Comparison of ENCODE assay signal across 7 mouse cellular contexts in the genomic region with DNA sequence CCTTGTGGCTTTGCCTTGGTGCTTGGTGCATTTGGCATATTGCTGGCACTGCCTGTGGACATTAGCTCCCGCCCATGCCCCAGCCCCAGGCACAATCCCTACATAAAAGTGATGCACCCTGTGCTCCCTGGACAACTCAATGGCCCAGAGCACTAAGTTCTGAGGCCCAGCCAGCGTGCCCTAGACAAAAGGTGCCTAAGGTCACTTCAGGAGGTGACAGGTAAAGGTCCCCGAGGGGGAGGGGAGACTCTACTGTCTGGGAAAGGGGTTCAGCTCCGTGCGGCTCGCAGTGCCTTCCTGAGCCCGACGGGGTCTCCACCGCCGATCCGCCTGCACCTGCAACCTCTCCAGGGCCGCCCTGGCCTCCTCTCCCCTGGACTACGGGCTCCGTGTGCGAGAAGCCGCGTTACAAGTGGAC.
DNase-seq lines count a peak whose midpoint lies in the region; ATAC-seq and TF ChIP-seq lines count a peak whose summit lies in the region.
"Not testable (repeated sequence)": the region's sequence is repeated elsewhere in the genome, so short reads cannot be mapped to it uniquely, and the experiment has no call there.

No protein-coding gene starts in this region.

- 47% methylated on average over 17 of the region's 17 CpGs for WGBS in forebrain, embryonic 13.5 days
- WGBS in heart, embryonic 14.5 days, result 29% methylated on average over 17 of the region's 17 CpGs
- 36% methylated on average over 17 of the region's 17 CpGs for WGBS in intestine, postnatal 0 days
- 27% methylated on average over 17 of the region's 17 CpGs for WGBS in liver, embryonic 13.5 days (ENCODE audit: insufficient replicate concordance)
- WGBS in midbrain, embryonic 12.5 days, result 40% methylated on average over 17 of the region's 17 CpGs
- 39% methylated on average over 17 of the region's 17 CpGs for WGBS in small intestine, adult 2 months

- peaks cover 20% of the 10 kb centered on the region for H3K9me3 ChIP-seq in forebrain, embryonic 13.5 days (replicated peaks)
- peaks cover 19% of the 10 kb centered on the region for H3K9me3 ChIP-seq in heart, embryonic 14.5 days (ENCODE audit: control insufficient read depth, low read length)
- peaks cover 14% of the 10 kb centered on the region; the same call in 1 of the 2 replicates for H3K9me3 ChIP-seq in intestine, postnatal 0 days (ENCODE audit: control insufficient read depth)
- H3K9me3 ChIP-seq in liver, embryonic 13.5 days (replicated peaks), result peaks cover 16% of the 10 kb centered on the region
- peaks cover 27% of the 10 kb centered on the region for H3K9me3 ChIP-seq in midbrain, embryonic 12.5 days

- not testable (repeated sequence) for H3K27me3 ChIP-seq in forebrain, embryonic 13.5 days; heart, embryonic 14.5 days (ENCODE audit: control insufficient read depth, insufficient read depth, low read length); intestine, postnatal 0 days (replicated peaks; ENCODE audit: control insufficient read depth, insufficient read depth, low read length); liver, embryonic 13.5 days; midbrain, embryonic 12.5 days; small intestine, adult 2 months (ENCODE audit: control insufficient read depth, insufficient read depth, low read length)

- H3K4me3 ChIP-seq in forebrain, embryonic 13.5 days, result 0 out of 2 replicates have a peak overlapping the region, but pooled peaks have one; percentile 4
- H3K4me3 ChIP-seq in heart, embryonic 14.5 days (ENCODE audit: control insufficient read depth in 1 of 2, insufficient read depth in 1 of 2, low read depth in 1 of 2, low read length in 2 of 2), result peak overlapping the region in 1 of 2 experiments; percentile 7; a peak in 2 of 4 replicates
- peak overlapping the region; percentile 26 for H3K4me3 ChIP-seq in intestine, postnatal 0 days (ENCODE audit: low read depth, low read length)
- H3K4me3 ChIP-seq in liver, embryonic 13.5 days (replicated peaks), result not testable (repeated sequence)
- H3K4me3 ChIP-seq in midbrain, embryonic 12.5 days, result peak overlapping the region; percentile 13
- peak overlapping the region; percentile 0; the same call in 1 of the 2 replicates for H3K4me3 ChIP-seq in small intestine, adult 2 months (ENCODE audit: low read depth, low read length)

- not testable (repeated sequence) for H3K4me1 ChIP-seq in forebrain, embryonic 13.5 days; heart, embryonic 14.5 days (ENCODE audit: control insufficient read depth in 2 of 2, insufficient read depth in 2 of 2, low read length in 2 of 2); intestine, postnatal 0 days (replicated peaks; ENCODE audit: control insufficient read depth, insufficient read depth, low read length); liver, embryonic 13.5 days (replicated peaks); midbrain, embryonic 12.5 days; small intestine, adult 2 months (ENCODE audit: control insufficient read depth, insufficient read depth, insufficient read length, low read length)

- H3K27ac ChIP-seq in forebrain, embryonic 13.5 days; heart, embryonic 14.5 days (replicated peaks in 1 of 2; ENCODE audit: control insufficient read depth in 1 of 2, insufficient read depth in 1 of 2, low read depth in 2 of 2, low read length in 2 of 2); intestine, postnatal 0 days (ENCODE audit: low read depth, low read length); liver, embryonic 13.5 days; midbrain, embryonic 12.5 days (replicated peaks); small intestine, adult 2 months (ENCODE audit: insufficient read depth, low read depth, low read length): not testable (repeated sequence)

- not testable (repeated sequence) for TF ChIP-seq POLR2A in small intestine, adult 2 months (IDR thresholded peaks at IDR 0.05; ENCODE audit: low read depth, low read length)

- ATAC-seq in cerebellum, adult (ENCODE audit: insufficient number of reproducible peaks, low FRiP score, low TSS enrichment), result peak; percentile 54
- ATAC-seq in forebrain, embryonic 13.5 days, result peak; percentile 52; the same call in 1 of the 2 replicates
- peak; percentile 33 for ATAC-seq in heart, embryonic 14.5 days (ENCODE audit: insufficient number of reproducible peaks, insufficient read depth, low FRiP score, low read depth)
- ATAC-seq in intestine, postnatal 0 days, result peak; percentile 11
- ATAC-seq in liver, embryonic 13.5 days (ENCODE audit: low read depth), result peak; percentile 34
- peak; percentile 64; the same call in 1 of the 2 replicates for ATAC-seq in midbrain, embryonic 12.5 days (ENCODE audit: low FRiP score, low read depth)

- not testable (repeated sequence) for H3K36me3 ChIP-seq in forebrain, embryonic 13.5 days (ENCODE audit: poor library complexity, severe bottlenecking); heart, embryonic 14.5 days (ENCODE audit: control insufficient read depth, insufficient read depth, low read length); intestine, postnatal 0 days (ENCODE audit: control insufficient read depth, insufficient read depth); liver, embryonic 13.5 days; midbrain, embryonic 12.5 days; small intestine, adult 2 months (ENCODE audit: control insufficient read depth, insufficient read depth, low read length)

- not testable (repeated sequence) for TF ChIP-seq CTCF in intestine, postnatal 0 days (IDR thresholded peaks at IDR 0.05; ENCODE audit: low read depth); small intestine, adult 2 months (IDR thresholded peaks at IDR 0.05; ENCODE audit: extremely low read depth, insufficient read length, insufficient replicate concordance, low read depth, low read length)

- DNase-seq in liver, embryonic 13.5 days, result not testable (repeated sequence)

- H3K9ac ChIP-seq in forebrain, embryonic 13.5 days; heart, embryonic 14.5 days (ENCODE audit: low read length); intestine, postnatal 0 days (ENCODE audit: low read depth, low read length); liver, embryonic 13.5 days; midbrain, embryonic 12.5 days (replicated peaks): not testable (repeated sequence)

- peak overlapping the region; percentile 12 for H3K4me2 ChIP-seq in forebrain, embryonic 13.5 days
- peak overlapping the region; percentile 51 for H3K4me2 ChIP-seq in heart, embryonic 14.5 days (ENCODE audit: low read length)
- peak overlapping the region; percentile 54 for H3K4me2 ChIP-seq in intestine, postnatal 0 days (replicated peaks; ENCODE audit: low read depth)
- H3K4me2 ChIP-seq in liver, embryonic 13.5 days, result peak overlapping the region; percentile 25; the same call in 1 of the 2 replicates
- H3K4me2 ChIP-seq in midbrain, embryonic 12.5 days (replicated peaks), result peak overlapping the region; percentile 36

Comparison
In these comparisons a context has a peak if more than half of its experiments do, and no peak if none do; other contexts are left out.
1. ATAC-seq: peak in every context shown above with its lines; median percentile 64 in midbrain, embryonic 12.5 days; 54 in cerebellum, adult; 52 in forebrain, embryonic 13.5 days; 34 in liver, embryonic 13.5 days; 33 in heart, embryonic 14.5 days; 11 in intestine, postnatal 0 days.